Mouse (Mus musculus) heart, adult 10 weeks (tissue): ENCODE data around the gene 1110012L19Rik. TPM values are rescaled to one million over a fixed set of nuclear protein-coding genes. Genes with fewer than 3 reads are reported as not detected.

Experiments
- polyA plus RNA-seq: library from polyadenylated mRNA; stranded (reverse); fragments of 350-450 nt; fragmentation: Illumina TruSeq; extraction: RNeasy Lipid Tissue Mini Kit (QIAGEN cat#74804); gene quantifications from one replicate; pipeline ENCODE4 v1.2.3, GENCODE M21; 2014; ENCODE audit warnings: low read depth, low replicate concordance

Gene 1110012L19Rik
- 26.0 TPM for polyA plus RNA-seq

DNA sequence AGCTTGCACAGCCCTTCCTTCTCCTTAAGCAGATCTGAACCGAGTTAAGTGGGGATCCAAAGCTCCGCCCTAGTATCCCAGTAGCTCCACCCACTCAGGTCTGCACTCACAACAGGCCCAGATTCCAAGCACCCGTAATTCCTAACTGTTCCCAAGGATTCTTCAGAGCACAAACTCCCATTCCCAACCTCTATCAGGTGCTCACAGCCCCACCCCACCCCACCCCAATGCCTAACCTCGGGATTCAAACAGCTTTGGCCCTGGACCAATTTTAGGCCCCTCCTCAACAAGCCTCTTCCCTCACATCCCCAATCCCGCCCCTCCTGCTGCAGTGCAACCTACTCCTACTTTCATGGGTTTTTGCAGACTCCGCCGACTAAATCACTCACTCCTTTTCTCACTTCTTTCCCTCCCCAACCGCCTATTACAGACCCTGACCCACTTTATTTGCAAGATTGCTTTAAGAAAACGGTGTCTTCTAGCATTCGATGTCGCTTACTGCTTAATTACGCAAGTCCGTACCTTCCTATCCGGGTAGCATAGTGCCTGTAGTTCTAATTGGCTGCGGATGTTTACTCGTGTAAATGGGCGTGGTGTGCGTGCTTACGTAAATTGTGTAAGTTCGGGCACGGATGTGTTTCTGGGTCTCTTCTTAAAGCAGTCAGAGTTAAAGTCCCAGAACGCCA is at the start of gene 1110012L19Rik:
Gene 1110012L19Rik, plus strand, starts transcription at position 602 of the 686 bp plus-strand sequence.

DNA sequence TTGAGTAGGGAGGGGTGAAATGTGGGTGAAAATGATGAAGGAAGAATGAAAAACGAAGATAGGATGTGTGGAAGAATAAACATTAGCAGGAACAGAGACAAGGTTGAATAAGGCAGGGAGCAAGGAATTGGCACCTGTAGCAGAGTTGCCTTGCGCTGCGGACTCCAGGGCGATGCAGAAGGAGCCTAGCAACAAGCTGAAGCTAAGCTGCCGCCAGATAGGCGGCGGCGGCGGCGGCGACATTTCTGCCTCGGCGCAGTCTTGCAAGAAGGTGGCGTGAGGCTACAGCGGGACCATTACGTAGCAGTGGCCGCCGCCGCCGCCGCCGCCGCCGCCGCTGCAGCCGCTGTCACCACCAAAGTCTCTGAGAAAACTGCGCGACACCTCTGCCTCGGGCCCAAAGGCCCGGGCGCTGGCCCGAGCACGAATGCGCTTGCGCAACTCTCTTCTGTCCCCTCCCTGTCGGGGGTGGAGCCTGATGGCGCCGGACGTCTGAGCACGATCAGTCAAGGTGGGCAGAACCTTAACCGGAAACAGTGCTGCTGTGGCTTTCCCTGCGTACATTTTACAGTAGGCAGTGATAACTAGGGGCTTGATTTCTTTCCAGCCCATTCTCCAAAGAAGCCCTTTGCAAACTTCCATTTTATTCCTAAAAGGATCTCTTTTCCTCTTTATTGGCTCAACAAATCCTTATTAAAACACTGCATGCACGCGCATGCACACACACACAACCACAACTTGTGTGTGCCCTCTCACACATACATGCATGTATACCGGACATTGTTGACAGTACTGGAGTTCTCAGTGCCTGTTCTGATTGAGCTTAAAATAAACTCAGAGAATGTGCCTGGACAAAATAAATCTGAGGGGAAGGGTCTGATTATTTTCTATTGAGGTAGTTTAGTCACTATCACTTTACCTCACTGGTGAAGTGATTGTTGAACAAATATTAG is 20.7 kb upstream of the 1110012L19Rik start, which contains the start of gene Ids:
Gene Ids, minus strand, starts transcription at position 424 of the 953 bp plus-strand sequence.

Other genes with a start within 250 kb of the 1110012L19Rik start
- gene Ids, start 20.8 kb upstream of the 1110012L19Rik start, polyA plus RNA-seq, result 20.3 TPM
- gene Tmem185a, start 91.3 kb downstream of the 1110012L19Rik start, polyA plus RNA-seq, result 28.5 TPM